Mouse (Mus musculus) adrenal gland, postnatal 4 days (tissue): Measurements from ENCODE around the gene Acsm2. TPM values are rescaled to one million over a fixed set of nuclear protein-coding genes. Genes with fewer than 3 reads are reported as not detected.

Experiments
- total RNA-seq, 2 experiments: library from RNA; stranded (reverse); gene quantifications; 2 replicates each; pipeline ENCODE4 v1.2.3; 2021

Acsm2 gene
- total RNA-seq, 2 experiments from 2014 or later = 0.87 to 15.2 TPM

Other genes with a start within 250 kb of the Acsm2 start
- gene Gp2, start 95.1 kb upstream of the Acsm2 start, total RNA-seq = 10 to 100 TPM in 1 of 2 experiments, not detected in 1; 31.7 TPM
- gene Umod, start 75.1 kb upstream of the Acsm2 start, total RNA-seq = 10 to 100 TPM in 1 of 2 experiments, under 1 TPM in 1; 0.51 to 16.2 TPM
- 1 to 10 TPM; 3.8 to 5.0 TPM for gene Acsm5, start 34.9 kb upstream of the Acsm2 start, total RNA-seq
- gene Pdilt, start 30.9 kb upstream of the Acsm2 start, total RNA-seq = under 1 TPM in 1 of 2 experiments, not detected in 1; 0.22 TPM
- gene Acsm1, start 52.7 kb downstream of the Acsm2 start, total RNA-seq = 1 to 10 TPM; 3.5 to 9.0 TPM
- gene Acsm4, start 135.7 kb downstream of the Acsm2 start, total RNA-seq = not detected
- gene Thumpd1, start 166.5 kb downstream of the Acsm2 start, total RNA-seq = 10 to 100 TPM; 42.3 to 47.5 TPM
- gene Acsm3, start 206.6 kb downstream of the Acsm2 start, total RNA-seq = 10 to 100 TPM; 12.9 to 13.5 TPM
- 10 to 100 TPM; 12.4 to 13.6 TPM for gene Rexo5, start 239.7 kb downstream of the Acsm2 start, total RNA-seq
- gene Eri2, start 239.7 kb downstream of the Acsm2 start, total RNA-seq = 10 to 100 TPM; 12.9 to 13.6 TPM